Mouse (Mus musculus): ENCODE data around the gene Vmn1r40.

DNA sequence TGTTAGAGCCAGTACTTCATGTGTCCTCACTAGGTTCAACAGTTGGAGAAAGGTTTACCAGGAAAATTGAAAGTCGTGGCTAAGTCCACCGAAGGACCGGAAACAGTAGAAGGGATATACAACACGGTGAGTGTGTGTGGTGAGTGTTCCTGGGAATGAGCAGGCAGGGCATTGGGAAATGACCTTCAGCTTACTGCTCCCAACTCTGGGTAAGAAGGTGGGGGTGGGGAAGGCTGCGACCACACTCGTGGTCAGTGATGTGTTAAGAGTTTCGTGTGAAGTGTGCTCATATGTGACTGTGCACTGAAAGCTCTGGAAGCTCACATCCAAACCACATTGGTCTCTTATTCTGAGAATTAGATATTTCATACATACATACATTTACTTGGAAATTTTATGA lies 41.7 kb upstream of the Vmn1r40 start:
- TF ChIP-seq MAX (IDR thresholded peaks at IDR 0.05; ENCODE audit: low read depth) = no peak
- TF ChIP-seq POLR2A (IDR thresholded peaks at IDR 0.05; ENCODE audit: insufficient read length, low read depth) = no peak

Measured in myocyte (in vitro differentiated cells).